Mouse (Mus musculus): ENCODE measurements around the gene Hoxc4.
A peak's percentile ranks its signal among the peaks of the same experiment; 100 is the strongest.

Hoxc4 gene

GRCm38 (mm10) chr15:102991782-102992181 is 27.0 kb upstream of the Hoxc4 start:
- DNase-seq, result no peak

- DNase-seq, result no peak
Measured at GRCm38 (mm10) chr15:102992206-102992605, 26.5 kb upstream of the Hoxc4 start.

GRCm38 (mm10) chr15:102992863-102993262 is 25.9 kb upstream of the Hoxc4 start:
- no peak for DNase-seq

DNA sequence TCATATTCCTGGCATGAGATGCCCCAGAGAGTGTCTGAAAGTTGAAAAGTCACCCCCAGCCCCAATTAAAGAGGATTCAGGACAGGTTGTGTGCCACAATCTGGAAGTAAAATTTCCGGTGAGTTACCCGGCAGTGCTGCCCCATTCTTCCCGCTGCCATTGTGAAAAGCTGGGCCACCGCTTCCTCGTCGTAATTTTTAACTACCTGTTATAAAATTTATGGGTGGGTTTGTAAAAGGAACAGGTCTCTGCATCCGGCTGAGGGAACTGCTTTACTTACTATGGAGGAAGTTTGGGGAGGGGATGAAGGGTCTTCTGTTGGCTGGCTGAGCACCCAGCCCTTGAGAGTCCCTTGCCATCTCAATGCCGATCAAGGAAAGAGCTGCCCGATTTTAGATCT is 22.2 kb upstream of the Hoxc4 start:
- no peak for DNase-seq

GRCm38 (mm10) chr15:102997431-102997830 is 21.3 kb upstream of the Hoxc4 start:
- no peak for DNase-seq

DNA sequence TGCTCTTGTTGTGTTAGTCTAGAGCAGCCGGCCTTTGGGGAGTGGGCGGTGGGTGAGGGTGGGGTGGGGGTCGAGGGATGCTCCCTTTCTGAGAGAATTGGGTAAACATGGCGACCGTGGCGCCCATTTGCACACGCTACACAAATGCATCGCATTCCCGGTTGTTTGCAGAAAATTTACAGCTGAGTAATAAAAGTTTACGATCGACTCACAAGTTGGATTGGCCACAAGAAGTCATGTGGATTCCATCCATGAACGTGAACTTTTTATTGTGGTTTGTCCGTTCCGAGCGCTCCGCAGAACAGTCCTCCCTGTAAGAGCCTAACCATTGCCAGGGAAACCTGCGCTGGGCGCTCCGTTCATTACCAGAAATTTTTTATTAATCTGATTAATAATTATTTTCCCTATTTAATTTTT is 20.8 kb upstream of the Hoxc4 start, which contains the start of gene Hoxc6:
Hoxc6 (plus strand) TSS at position 319 of the 417 bp plus-strand sequence.
- DNase-seq, result no peak

DNA sequence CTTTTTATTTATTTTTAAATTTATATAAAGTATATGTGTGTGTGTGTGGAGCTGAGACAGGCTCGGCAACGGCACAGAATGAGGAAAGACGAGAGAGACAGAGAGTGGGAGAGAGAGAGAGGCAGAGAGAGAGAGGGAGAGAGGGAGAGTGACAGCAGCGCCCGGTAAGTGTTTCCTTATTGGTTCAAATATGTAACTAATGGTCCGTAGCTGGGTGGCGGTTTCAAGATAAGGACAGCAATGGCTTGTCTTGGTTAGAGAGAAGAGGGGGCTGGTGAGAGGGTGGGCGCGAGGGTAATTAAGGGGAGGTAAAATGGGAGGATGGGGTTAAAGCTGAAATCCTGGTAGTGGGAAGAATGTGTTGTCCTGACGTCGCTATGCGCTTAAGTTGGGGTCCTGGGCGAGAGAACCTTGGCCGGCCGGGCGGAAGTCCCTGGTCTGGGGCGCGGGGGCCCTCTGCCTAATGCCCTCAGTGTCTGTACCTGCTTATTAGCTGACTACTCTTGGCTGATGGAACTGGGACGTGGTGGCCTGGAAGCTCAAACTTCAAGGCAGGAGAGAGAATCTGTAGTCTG is 20.0 kb upstream of the Hoxc4 start:
- no peak for DNase-seq

GRCm38 (mm10) chr15:102999183-102999831 is 19.4 kb upstream of the Hoxc4 start:
- DNase-seq, result peak; percentile 44

- DNase-seq, result no peak
Measured at GRCm38 (mm10) chr15:102999955-103000354, 18.8 kb upstream of the Hoxc4 start.

DNA sequence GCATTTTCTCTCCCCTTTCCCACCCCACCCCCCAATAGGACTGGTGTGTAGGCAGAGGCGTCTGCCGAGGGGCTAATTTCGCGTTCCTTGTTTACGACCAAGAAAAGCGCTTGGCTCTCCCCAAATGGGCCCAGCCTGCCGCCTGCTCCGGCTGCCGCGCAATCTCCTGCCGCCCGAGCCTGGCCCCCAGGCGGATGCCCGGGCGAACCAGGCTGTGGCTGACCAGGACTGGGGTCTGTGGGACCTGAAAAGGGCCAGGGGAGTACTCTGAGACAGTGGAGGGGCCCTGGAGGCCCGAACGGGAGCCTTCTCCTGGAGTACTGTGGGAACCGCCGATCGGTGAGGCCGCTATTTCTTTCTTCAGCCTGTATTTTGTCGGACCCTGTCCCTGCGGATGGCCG is 18.2 kb upstream of the Hoxc4 start:
- DNase-seq, result no peak

DNA sequence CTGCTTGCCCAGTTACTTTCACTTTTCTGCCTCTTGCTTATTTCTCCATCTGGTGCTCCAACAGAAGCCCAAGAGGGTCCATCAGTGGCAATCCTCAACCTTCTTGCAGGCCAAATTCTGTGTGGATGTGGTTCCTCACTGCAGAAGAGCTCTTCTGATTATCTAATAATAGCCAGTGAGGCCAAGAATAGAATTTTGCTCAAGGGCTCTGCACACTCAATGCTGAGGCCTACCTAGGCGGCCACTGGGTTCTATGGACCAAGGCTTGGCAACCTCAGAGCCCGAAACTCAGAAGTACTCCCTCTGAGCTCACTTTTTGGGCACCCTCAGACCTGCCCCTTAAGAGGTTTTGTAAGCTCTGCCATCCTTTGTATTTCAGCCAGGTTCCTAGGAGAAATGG is 17.4 kb upstream of the Hoxc4 start:
- no peak for DNase-seq

- no peak for DNase-seq
Measured at GRCm38 (mm10) chr15:103002156-103002555, 16.6 kb upstream of the Hoxc4 start.

GRCm38 (mm10) chr15:103002821-103003448 is 15.8 kb upstream of the Hoxc4 start:
- no peak for DNase-seq

DNA sequence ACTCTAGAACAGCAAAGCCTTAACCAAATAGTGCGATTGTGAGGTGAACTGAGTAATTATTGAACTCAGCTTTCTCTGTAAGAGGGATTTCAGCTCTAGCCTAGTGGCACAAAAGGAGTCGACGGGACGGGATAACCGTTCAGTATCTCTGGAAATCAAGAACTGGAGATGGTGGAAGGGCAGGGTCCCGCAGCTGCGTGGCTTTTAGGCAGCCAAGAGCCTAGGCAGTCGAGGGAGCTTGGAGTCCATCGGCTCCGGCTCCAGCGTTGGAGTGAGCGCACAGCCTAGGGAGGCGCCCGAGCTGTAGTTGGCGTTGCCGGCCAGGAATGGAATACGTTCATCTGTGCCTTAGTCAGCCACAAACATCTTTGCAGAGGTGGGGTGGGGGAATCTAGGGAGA is 13.4 kb upstream of the Hoxc4 start:
- no peak for DNase-seq

DNA sequence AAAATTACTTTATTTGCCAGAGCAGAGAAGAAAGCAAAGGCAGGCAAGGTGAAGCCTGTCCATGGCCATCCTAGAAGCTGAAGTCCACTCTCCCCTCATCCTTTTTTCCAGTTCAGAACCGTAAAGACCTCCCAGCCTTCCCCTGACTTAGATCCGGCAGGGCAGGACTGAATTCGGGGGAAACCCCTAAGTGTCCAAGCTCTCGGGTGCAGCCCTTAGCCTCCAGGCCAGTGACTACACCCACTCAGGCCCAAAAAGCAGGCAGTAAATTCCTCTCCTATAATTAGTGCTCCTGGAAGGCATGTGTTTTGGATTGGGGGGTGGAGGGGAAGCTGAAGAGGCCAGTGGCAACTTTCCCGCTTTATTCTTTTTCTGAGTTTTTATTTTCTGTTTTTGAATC is 12.9 kb upstream of the Hoxc4 start:
- no peak for DNase-seq

- DNase-seq, result no peak
Measured at GRCm38 (mm10) chr15:103006326-103006725, 12.4 kb upstream of the Hoxc4 start.

DNA sequence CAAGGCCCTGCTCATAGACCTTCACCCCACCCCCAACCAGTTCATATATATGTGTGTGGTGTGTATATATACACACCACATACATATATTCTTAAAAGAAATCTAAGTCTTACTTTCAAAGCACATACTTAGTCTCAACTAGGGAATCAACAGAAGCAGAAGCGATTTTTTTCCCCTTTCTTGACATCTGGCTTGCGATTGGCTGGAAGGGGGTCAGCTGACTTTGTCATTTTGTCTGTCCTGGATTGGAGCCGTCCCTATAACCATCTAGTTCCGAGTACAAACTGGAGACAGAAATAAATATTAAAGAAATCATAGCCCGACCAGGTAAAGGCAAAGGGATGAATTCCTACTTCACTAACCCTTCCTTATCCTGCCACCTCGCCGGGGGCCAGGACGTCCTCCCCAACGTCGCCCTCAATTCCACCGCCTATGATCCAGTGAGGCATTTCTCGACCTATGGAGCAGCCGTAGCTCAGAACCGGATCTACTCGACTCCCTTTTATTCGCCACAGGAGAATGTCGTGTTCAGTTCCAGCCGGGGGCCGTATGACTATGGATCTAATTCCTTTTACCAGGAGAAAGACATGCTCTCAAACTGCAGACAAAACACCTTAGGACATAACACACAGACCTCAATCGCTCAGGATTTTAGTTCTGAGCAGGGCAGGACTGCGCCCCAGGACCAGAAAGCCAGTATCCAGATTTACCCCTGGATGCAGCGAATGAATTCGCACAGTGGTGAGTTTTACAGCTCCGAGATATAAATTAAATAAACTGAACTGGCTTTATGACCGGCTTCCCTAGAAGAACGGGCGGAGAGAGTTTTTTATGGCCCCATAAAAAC is 9.2 kb upstream of the Hoxc4 start:
- no peak for DNase-seq

DNA sequence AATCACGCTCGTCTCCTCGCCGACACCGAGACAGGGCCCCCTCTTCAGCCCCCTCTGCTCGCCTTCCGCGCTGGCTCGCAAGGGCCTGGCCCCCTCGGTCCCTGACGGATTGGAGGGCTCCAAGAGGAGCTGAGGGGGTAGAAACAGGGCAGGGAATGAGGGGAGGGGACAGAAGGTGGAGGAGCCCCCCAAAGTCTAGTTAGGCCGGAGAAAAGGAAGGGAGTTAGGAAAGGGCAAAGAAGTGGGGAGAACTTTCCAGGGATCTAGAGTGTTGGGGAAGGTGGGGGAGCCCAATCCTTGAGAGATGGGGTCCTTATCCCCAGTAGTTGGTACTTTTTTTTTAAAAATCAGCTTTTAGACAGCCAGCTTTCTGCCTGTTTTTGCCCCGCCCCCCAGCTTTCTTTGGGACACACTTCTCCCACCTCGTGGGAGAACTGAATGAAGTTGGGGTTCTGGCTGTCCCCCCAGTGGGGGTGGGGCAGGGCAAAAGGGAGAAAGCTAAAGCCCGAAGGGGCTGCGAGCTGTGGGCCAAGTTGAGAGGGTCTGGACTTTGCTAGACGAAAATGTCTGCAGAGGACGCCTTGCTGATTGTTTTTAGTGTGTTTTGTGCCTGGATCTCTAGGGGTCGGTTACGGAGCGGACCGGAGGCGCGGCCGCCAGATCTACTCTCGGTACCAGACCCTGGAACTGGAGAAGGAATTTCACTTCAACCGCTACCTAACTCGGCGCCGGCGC is 8.5 kb upstream of the Hoxc4 start:
- no peak for DNase-seq

DNA sequence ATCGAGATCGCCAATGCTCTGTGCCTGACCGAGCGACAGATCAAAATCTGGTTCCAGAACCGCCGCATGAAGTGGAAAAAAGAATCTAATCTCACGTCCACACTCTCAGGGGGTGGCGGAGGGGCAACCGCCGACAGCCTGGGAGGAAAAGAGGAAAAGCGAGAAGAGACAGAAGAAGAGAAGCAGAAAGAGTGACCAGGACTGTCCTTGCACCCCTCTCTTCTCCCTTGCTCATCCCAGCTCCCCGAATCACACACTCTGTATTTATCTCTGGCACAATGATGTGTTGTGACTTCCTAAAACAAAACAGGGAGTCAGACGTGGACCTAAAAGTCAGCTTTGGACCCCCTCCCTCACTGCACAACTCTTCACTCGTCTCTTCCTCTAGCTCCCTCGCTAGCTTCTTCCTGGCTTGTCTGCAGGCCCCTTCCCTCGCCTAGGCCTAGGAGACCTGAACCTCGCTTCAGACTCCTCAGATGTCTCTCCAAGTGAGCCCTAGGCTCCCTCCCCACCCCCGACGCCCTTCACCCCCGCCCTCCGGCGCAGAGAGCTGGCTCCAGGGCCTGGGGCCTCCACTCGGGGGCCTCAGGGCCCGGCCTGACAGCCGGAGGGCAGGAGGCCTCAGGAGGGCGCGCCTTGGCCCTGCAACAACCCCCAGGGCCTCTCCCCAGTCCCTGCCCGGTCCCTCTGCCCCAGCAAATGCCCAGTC is 7.7 kb upstream of the Hoxc4 start:
- DNase-seq, result no peak

GRCm38 (mm10) chr15:103011928-103012486 is 6.7 kb upstream of the Hoxc4 start:
- no peak for DNase-seq

DNA sequence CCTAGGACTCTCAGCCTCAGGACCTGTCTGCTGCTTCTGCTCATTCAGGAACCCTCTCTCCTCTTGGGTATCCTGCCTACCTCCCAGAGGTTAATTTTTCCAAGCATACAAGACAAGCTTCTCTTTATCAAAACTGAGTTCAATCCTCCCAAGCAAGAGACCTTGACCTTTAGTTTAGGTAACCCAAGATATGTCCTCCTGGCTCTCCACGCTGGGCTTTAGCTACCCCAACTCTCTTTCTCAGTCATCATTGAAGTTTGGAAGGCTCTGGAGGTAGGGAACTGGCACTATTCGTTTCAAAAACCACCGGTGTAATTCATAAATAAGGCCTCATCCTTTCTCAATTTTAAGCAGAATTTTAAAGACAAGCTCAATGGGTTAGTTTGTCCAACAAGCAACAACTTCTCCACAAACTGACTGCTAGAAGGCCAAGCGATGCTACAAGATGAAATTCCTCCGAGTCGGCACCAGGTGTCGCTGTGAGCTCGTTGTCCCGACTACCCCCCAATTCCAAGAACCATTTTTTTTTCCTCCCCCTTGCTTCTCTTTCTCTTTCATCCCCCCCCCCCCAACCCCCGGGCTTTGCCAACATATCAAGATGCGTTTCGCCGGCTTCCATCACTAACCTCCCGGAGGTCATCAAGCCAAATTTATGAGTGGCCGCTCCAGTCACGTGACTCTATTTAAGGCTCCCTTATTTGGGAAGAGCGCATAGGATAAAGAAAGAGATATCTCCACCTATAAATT is 5.3 kb upstream of the Hoxc4 start:
- DNase-seq, result peak; percentile 28

Measured in lung, postnatal 10 days (tissue).